Mouse (Mus musculus) frontal cortex, postnatal 36 days (tissue): Measurements from ENCODE around the gene Gm43064.

Source experiments
- DNase-seq, 2 experiments: peaks; one replicate each; pipeline ENCODE4 v3.0.0; 2022; ENCODE audit warnings: low spot score in 2 of 2

Gm43064 gene

DNA sequence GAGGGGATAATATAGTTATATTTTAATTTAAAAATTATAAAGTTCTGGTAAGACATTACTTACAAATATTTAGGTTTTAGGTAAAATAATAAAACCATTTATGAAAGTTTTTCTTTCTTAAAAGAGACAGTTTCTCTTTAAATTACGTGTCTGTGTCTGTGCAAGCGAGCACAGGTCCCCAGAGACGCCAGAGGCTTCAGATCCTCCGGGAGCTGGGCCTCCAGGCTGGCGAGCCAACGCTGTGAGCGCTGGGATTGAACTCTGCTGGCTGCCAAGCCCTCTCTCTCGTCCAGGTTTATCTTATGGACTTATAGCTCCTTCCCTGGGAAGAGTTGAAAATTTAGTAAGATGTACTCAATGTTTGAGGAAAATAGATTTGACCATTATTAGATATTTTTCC is 44.4 kb downstream of the Gm43064 start:
- no peak for DNase-seq

DNA sequence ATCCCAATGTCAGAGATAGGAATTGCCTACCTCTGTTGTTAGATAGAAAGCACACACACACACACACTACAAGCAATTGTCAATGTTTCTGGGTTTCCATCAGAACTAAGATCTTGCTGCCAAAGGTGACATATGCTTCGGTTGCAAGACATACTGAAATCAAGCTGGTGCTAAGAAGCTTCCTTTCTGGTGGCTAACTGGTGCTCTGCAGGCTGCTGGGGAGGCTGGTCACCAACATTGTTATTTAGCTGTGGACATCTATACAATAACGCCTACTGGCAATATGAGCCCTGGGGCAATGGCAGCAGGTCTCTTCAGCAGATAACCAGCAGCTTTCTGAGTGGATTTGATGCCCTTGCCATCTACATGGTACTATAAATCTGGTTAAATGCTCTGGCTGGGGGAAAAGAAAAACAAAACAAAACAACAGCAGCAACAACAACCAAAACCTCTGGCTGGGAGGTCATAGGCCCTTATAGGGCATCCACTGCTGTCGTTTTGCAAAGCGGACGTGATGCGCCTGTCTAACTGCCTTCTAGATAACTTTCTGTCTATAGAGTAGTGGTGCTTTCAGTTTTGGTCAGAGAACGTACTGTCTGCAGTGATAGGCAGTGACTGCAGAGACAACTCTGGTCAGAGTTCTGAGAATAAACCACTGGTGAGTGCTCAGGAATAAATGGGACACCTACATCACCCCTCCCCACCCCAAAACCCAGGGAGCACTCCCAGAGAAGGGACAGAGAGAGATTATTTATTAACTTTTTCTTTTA is 47.8 kb downstream of the Gm43064 start:
- no peak for DNase-seq

- no peak for DNase-seq
Observed at GRCm38 (mm10) chr3:103857977-103858563, 48.7 kb downstream of the Gm43064 start.

DNA sequence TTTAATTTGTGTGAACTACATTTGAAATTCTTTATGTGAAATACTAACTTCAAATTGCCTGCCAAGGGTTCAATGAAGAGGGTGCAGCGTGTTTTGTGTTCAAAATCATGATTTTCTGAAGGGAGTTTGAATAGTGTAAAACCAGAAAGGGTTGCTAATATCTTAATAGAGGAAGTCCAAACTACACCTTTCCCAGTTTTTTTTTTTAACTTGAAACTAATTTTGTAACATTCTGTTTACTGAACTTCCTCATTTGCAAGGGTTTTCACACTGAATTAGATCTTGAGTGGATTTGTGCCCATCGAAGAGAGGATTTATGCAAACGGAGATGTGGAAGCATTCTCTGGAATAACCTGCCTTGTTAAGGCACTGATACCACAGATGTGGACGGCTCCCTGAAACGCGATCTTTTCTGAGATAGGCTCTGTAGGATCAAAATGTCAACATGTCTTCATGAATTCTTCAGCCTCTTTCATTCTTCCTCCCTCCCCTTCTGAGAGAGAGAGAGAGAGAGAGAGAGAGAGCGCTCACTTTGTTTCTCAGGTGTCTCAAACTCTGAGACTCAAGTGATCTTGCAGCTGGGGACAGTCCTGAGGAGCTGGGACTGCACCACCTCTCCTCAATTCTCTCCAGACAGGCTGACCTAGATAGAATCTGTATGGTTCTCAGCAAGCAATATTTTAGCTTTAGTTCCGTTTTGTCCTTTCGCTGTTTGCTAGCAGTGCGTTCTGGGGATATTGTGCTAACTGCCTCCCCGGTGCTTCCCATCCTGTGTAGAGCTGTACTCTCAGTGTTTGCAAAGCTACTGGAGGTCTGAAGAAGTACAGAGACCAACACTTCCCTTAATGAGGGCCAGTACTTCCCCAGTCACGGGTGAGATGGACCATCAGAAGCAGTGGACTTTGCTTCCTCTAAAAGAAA is 49.8 kb downstream of the Gm43064 start, which contains the start of gene Ptpn22:
TSS of gene Ptpn22 (plus strand) at position 915 of the 921 bp plus-strand sequence.
- no peak for DNase-seq

DNA sequence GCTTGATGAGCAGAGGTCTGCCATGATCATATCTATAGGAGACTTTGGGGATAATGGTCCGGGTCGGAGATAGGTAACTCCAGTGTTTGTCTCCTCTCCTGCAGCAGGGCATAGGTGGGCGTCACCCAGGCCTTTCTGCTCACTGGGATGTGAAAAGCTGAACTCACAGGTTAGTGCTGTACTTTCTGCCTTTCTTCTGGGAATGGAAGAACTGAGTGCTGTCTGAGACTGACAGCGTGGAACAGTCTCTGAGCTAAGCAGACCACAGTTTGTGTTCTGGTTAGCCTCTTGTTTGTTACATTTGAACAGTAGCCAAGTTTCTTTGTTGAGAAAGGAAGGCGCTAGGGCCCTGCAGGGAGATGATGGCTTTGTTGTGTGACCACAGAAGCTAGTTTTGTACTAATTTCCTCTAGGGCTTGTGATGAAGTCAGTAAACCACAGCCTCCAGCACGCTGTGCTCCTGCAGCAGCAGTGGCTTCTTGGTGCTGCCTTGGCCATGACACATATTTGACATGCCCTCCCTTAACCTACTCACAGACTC is 50.5 kb downstream of the Gm43064 start:
- DNase-seq: no peak

DNA sequence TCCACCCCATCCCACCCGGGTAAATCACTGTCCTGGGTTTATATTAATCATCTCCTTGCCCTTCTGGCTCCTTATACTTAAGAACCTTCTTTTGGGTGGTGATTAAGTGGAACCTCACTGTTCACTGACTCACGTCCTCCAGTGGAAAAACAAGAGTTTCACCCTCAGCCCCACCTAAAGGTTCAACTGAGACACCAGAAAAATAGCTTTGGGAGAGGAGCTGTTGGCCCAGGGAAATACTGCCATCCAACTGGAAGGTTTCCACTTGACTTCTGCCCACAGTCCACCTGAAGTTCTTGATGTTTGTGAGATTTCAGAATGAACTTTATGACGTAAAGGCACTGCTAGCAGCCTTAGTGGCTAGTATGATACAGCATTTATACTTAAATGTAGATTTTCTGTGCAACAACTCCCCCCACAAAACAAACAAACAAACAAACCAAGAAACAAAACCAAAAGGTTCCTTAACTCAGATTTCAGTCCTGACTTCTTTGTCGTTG is 53.4 kb downstream of the Gm43064 start:
- DNase-seq: no peak

DNA sequence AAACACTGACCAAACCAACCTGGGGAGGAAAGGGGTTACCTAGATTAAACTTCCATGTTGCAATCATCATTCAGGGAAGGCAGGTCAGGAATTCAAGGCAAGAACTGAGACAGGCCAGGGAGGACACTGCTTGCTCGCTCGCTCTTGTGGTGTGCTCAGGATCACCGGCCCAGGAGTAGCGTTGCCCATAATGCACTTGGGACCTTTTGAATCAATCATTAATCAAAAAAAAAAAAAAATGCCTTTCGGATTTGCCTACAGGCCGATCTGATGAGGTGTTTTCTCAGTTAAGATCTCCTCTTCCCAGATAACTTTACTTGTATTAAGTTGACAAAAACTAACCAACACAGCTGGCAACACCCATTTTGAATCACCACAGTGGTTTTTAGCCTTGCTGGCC is 54.8 kb downstream of the Gm43064 start:
- DNase-seq: no peak

DNA sequence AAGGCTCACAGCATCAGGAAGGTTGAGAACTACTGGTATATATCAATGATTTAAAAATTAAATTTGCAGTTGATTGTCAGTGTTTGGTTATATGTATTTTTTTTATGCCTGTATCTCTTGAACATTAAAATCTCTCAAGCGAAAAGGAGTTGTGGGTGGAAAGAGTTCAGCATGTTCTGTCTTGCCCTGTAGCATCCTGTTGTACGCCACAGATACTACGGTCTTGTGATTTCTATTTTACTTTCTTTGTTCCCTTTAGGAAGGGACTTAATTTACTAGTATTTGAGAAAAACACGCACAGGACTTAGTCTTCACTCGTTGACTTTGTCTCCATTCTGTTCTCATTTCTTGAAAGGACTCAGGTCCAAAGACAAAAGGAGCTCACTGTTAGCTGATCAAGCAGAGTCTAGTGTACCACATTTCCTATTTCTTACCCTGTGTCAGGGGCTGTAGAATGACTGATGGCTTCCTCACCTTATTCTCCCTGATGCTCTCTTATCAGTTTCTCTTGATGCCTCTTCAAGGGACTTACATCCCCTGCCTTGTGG is 58.1 kb downstream of the Gm43064 start:
- DNase-seq: no peak

GRCm38 (mm10) chr3:103868008-103868407 is 58.6 kb downstream of the Gm43064 start:
- no peak for DNase-seq

DNA sequence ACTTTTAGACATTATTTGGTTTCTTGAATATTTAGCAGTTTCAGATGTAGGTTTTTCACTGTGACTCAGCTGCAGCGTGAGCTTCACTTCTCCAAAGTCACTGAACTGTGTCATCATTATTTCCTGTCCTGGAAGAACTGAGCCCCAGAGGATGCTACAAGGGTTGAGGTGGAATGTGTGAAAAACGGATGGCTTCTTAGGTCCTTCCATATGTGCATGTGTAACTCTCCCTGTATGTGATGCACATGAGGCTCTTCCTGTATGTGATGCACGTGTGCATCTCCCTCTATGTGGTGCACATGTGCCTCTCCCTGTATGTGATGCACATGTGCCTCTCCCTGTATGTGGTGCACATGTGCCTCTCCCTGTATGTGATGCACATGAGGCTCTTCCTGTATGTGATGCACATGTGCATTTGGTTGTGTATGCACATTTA is 63.3 kb downstream of the Gm43064 start:
- no peak for DNase-seq

DNA sequence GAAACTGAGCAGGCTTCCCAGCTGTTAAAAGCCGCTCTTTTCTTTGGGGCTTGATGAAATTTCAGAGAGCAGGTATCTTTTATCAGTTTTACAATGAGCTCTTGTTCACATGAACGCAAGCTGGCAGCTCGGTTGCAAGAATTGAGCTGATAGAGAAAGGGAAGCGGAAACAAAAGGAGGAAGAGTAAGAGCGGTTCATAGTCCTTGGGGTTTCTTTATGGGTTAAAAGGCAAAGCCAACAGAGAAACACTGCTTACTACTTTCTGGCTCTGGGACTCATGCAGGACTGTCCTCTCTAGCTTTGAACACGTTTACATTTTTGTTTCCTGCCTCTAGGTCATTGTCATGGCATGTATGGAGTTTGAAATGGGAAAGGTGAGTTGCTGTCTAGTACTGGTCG is 65.0 kb downstream of the Gm43064 start:
- DNase-seq: no peak

DNA sequence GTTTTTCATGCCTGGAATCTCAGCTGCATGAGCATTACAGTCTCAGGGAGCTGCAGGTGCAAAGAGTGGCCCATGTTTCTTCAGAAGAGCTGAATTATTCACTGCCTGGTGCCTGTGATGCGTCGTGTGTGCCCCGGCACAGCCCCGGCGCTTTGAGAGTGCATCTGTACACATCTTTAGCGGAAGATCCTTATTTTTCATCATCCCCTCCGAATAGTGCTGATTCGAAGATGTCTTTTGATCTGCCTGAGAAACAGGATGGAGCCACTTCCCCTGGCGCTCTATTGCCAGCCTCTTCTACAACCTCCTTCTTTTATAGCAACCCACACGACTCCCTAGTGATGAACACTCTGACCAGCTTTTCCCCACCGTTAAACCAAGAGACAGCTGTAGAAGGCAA is 76.6 kb downstream of the Gm43064 start:
- DNase-seq: no peak

DNA sequence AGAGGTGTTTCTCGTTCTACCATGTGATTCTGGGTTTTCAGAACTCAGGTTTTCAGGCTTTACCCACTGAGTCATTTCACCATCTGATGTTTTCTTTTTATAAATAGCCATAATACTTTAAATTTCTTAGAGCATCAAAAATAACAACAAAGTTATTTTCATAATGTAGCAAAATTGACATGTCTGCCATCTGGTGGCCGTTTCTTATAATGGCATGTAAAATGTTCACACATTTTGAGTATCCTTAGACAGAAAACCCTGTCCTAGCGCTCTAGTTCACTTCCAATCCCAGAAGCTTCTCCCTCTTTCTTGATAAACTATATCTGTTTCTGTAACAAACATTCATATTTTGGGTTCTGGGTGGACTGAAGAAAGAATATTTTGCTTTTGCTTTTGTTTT is 78.2 kb downstream of the Gm43064 start:
- DNase-seq: peak; percentile 23 to 62
